Mouse (Mus musculus): ENCODE measurements around the gene Gdf5.

DNA sequence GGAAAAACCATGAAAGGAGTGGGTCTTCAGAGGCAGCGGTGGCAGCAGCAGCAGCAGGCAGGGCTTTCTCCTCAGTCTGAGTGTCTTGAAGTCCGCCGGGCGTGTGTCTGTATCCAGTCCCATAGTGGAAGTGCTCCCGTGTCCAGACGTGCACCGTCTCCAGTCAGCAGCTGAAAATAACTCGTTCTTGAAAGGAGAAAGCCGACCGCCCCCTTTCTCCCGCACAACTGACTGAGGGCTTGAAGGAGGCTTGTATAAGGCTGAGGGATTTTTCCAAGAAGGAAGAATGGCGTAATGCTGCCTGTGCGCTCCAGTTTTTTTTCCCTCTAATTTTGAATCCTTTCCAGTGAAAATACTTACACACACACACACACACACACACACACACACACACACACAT, at the start of gene Gdf5:
- TF ChIP-seq CTCF (IDR thresholded peaks at IDR 0.05; ENCODE audit: low read depth) = no peak
- no peak for TF ChIP-seq EP300 (optimal IDR thresholded peaks at IDR 0.05)

Measured in stomach, postnatal 0 days (tissue).